In genomic region chr12:37106541-37106940, GRCm38 (mm10) we compare ENCODE assay signal across 33 mouse cellular contexts. TPM values are rescaled to one million over a fixed set of nuclear protein-coding genes. Genes with fewer than 3 reads are reported as not detected.
DNase-seq lines count a peak whose midpoint lies in the region; ATAC-seq lines count a peak whose summit lies in the region.
"Had no signal": no experiment of that assay in that cellular context is flagged by ENCODE, and none has a peak within 500 bp of the region (broad histone marks: within the 10 kb centered on the region; RNA-seq: fewer than 3 reads in every experiment).

No protein-coding gene starts in this region.

- H3K36me3 ChIP-seq in limb, embryonic 13.5 days, result no peaks in the 10 kb centered on the region
- no peaks in the 10 kb centered on the region for H3K36me3 ChIP-seq in intestine, embryonic 15.5 days
- H3K36me3 ChIP-seq: embryonic facial prominence, embryonic 13.5 days; forebrain, embryonic 10.5 days; forebrain, embryonic 15.5 days; G1E; hindbrain, embryonic 13.5 days; midbrain, embryonic 13.5 days; neural tube, embryonic 13.5 days had no signal

- H3K4me1 ChIP-seq in limb, embryonic 13.5 days, result peaks cover 20% of the 10 kb centered on the region
- peaks cover 9% of the 10 kb centered on the region; the same call in 1 of the 2 replicates for H3K4me1 ChIP-seq in intestine, embryonic 15.5 days (replicated peaks)

- peak overlapping the region; percentile 84 for H3K4me2 ChIP-seq in limb, embryonic 13.5 days (replicated peaks)
- H3K4me2 ChIP-seq in intestine, embryonic 15.5 days (replicated peaks), result no peak overlapping the region
- H3K4me2 ChIP-seq: embryonic facial prominence, embryonic 13.5 days; forebrain, embryonic 15.5 days; hindbrain, embryonic 13.5 days; midbrain, embryonic 13.5 days; neural tube, embryonic 13.5 days had no signal

- peak overlapping the region; percentile 67; the same call in 1 of the 2 replicates for H3K4me3 ChIP-seq in limb, embryonic 13.5 days
- H3K4me3 ChIP-seq in intestine, embryonic 15.5 days (replicated peaks), result no peak overlapping the region
- H3K4me3 ChIP-seq: embryonic facial prominence, embryonic 13.5 days; forebrain, embryonic 10.5 days; forebrain, embryonic 15.5 days; hindbrain, embryonic 13.5 days; midbrain, embryonic 13.5 days; neural tube, embryonic 13.5 days had no signal

- H3K27ac ChIP-seq in limb, embryonic 13.5 days, result no peak overlapping the region
- no peak overlapping the region for H3K27ac ChIP-seq in intestine, embryonic 15.5 days
- H3K27ac ChIP-seq: embryonic facial prominence, embryonic 13.5 days; forebrain, embryonic 10.5 days; forebrain, embryonic 15.5 days; hindbrain, embryonic 13.5 days; liver, embryonic 14.5 days; macrophage; midbrain, embryonic 13.5 days; neural tube, embryonic 13.5 days had no signal

- WGBS in limb, embryonic 13.5 days, result 28% methylated on average over 8 of the region's 8 CpGs
- 61% methylated on average over 8 of the region's 8 CpGs for WGBS in intestine, embryonic 15.5 days

- no peaks in the 10 kb centered on the region for H3K9me3 ChIP-seq in limb, embryonic 13.5 days
- no peaks in the 10 kb centered on the region for H3K9me3 ChIP-seq in intestine, embryonic 15.5 days
- H3K9me3 ChIP-seq: embryonic facial prominence, embryonic 13.5 days; forebrain, embryonic 10.5 days; forebrain, embryonic 15.5 days; hindbrain, embryonic 13.5 days; midbrain, embryonic 13.5 days; neural tube, embryonic 13.5 days had no signal

- intact Hi-C loops in heart, postnatal 10 days (cut with DNase I), result loop anchor here (1.0 to 5.0 kb wide), 4 partner anchors 54 to 1074 kb away; no protein-coding TSS in a partner anchor

- DNase-seq in heart, adult 18-20 months, result peak; percentile 18 to 37
- no peak for DNase-seq in heart, postnatal 10 days
- peak; percentile 4 for DNase-seq in ES-CJ7 (ENCODE audit: low read depth, low spot score)
- DNase-seq in R1 (ENCODE audit: low read depth, low spot score), result peak; percentile 28
- DNase-seq in ovary, postnatal 10 days (ENCODE audit: low spot score), result no peak
- DNase-seq: adrenal gland, postnatal 25 days; cerebellum, adult 18-20 months; kidney, adult 9 months; kidney, postnatal 10 days; liver; lung, adult 2 months; lung, postnatal 10 days; retina, postnatal 1 day; right cerebral cortex, postnatal 14 days; thymus, postnatal 4 days had no signal

- peak overlapping the region; percentile 35; the same call in 1 of the 2 replicates for H3K9ac ChIP-seq in limb, embryonic 13.5 days
- H3K9ac ChIP-seq in intestine, embryonic 15.5 days, result no peak overlapping the region
- H3K9ac ChIP-seq: embryonic facial prominence, embryonic 13.5 days; forebrain, embryonic 15.5 days; hindbrain, embryonic 13.5 days; liver, embryonic 14.5 days; midbrain, embryonic 13.5 days; neural tube, embryonic 13.5 days had no signal

- H3K27me3 ChIP-seq in limb, embryonic 13.5 days, result peaks cover 4% of the 10 kb centered on the region; the same call in 1 of the 2 replicates
- peaks cover 24% of the 10 kb centered on the region for H3K27me3 ChIP-seq in intestine, embryonic 15.5 days (replicated peaks)

- ATAC-seq in limb, embryonic 13.5 days (ENCODE audit: low FRiP score, low read depth), result no peak
- no peak for ATAC-seq in intestine, embryonic 15.5 days
- ATAC-seq: forebrain, embryonic 15.5 days; intestine, postnatal 0 days; midbrain, embryonic 13.5 days had no signal

RNA-seq across cellular contexts. Expression of gene Meox2, which starts 1.8 kb away (rescaled TPM):
- total RNA-seq in heart, adult 18-20 months (2021), result 1 to 10 TPM; 5.8 to 8.5 TPM
- 10 to 100 TPM; 24.6 to 30.9 TPM for total RNA-seq in heart, postnatal 10 days (2021)
- polyA plus RNA-seq in limb, embryonic 13.5 days (2015; fragmentation: Nextera tagmentation; extraction: Ambion mirVana), result 76.9 and 81.7 TPM in 2 replicates
- polyA plus RNA-seq in intestine, embryonic 15.5 days (2015; fragmentation: Nextera tagmentation; extraction: Ambion mirVana), result 2.1 and 2.6 TPM in 2 replicates
- total RNA-seq: common myeloid progenitor, adult 5-6 weeks; granulocyte monocyte progenitor cell, adult 5-6 weeks; layer of hippocampus, postnatal 10 days; left cerebral cortex, adult 18-20 months; megakaryocyte-erythroid progenitor cell, adult 5-6 weeks had no signal
- polyA plus RNA-seq: G1E; macrophage; testis, adult 2 months had no signal

Comparison
In these comparisons a context has a peak if more than half of its experiments do, and no peak if none do; other contexts are left out.
1. DNase-seq: peak in heart, adult 18-20 months (2 of 2), ES-CJ7 (single experiment) and R1 (single experiment); none in heart, postnatal 10 days (0 of 2) and ovary, postnatal 10 days (single experiment).